Mouse (Mus musculus): ENCODE measurements around the gene Calcoco2. TPM values are rescaled to one million over a fixed set of nuclear protein-coding genes. Genes with fewer than 3 reads are reported as not detected.

Gene Calcoco2
- polyA plus RNA-seq, 1 experiment from 2014 or later = not detected

DNA sequence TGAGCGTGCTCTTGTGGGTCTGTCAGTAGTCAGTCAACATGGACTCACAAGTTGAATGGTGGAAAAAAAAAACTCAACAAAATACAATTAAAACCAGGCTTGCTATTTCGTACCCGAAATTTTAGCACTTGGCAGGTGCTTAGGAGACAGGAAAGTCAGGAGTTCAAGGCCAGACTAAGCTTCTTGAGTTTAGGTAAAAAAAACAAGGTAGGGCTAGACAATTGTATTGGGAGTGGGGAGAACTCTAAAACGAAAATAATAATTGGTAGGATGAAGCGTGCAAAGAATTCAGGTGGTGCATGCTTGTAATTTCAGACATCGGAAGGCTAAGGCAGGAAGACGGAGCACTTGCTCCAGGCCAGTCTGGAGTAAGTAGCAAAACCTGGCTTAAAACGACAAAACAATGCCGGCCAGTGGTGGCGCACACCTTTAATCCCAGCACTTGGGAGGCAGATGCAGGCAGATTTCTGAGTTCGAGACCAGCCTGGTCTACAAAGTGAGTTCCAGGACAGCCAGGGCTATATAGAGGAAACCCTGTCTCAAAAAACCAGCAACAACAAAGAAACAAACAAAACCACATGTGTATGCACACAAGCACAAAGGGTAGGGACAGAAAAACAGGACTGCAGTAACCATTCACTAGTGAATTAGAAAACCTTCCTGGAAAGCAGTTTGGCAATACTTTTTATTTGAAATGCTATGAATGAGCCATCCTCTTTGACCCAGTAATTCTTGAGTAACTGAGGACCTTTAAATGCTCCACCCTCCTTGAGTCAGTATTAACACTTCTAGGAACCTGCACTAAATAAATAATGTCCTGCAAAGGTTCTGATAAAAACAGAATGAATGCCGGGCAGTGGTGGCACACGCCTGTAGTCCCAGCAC lies 35.3 kb downstream of the Calcoco2 start:
- 63% methylated on average over 13 of the region's 13 CpGs for WGBS
- Histone ChIP-seq H3K27me3 (no peaks in the 10 kb centered on the region), H3K4me1 (peaks cover 19% of the 10 kb centered on the region), H3K9me3 (no peaks in the 10 kb centered on the region), H3K9ac (no peak overlapping the region), H3K36me3 (peaks cover 15% of the 10 kb centered on the region), H3K27ac (peak overlapping the region; percentile 81), H3K4me3 (peak overlapping the region; percentile 40), H3K4me2 (peak overlapping the region; percentile 49)
- ATAC-seq (ENCODE audit: insufficient number of reproducible peaks, low FRiP score, low TSS enrichment, low read depth) = no peak

DNA sequence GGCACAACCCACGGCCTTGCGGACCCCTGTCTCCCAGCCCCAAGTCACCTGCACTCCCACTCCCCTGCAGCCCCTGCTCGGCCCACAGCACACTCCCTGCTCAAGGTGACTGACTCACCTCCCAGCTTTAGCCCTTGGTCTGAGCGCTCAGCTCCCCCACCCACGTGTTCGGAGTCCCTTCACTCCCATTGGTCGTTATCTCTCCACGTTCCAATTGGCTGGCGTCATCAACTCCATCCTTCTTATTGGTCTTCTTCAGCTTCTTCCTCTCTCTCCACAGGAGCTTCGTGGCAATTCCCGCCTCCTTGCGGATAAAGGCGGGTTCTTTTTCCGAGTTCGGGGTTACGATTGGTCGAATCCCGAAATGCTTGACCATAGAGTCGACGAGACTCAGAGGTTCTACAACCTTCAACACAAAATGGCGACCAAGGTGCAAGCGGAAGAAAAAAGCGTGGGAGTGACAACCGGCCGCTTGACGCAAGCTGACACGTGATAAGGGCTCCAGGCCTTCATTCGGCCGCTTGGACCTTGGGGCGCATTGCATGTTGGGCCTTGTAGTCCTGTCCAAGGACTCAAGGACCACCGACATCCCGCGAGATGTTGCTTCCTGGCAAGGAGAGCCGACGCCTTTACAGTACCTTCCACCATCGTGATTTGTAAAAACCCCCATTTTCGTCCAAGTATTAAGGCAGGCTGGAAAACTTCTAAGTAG lies 36.1 kb downstream of the Calcoco2 start, which contains the start of gene Atp5g1:
Gene Atp5g1 (minus strand): TSS at position 162 of the 712 bp plus-strand sequence.
- peak within 1 kb of the TSS; percentile 81 for H3K27ac ChIP-seq
- H3K9me3 ChIP-seq = no peaks in the 10 kb centered on the region
- WGBS = under 1% methylated on average over 37 of the region's 37 CpGs
- no peaks in the 10 kb centered on the region for H3K27me3 ChIP-seq
- peaks cover 23% of the 10 kb centered on the region for H3K36me3 ChIP-seq
- H3K4me3 ChIP-seq = peak within 1 kb of the TSS; percentile 78
- peak within 1 kb of the TSS; percentile 79 for H3K9ac ChIP-seq
- ATAC-seq (ENCODE audit: insufficient number of reproducible peaks, low FRiP score, low TSS enrichment, low read depth) = peak; percentile 98
- peaks cover 19% of the 10 kb centered on the region for H3K4me1 ChIP-seq
- H3K4me2 ChIP-seq = peak within 1 kb of the TSS; percentile 79

DNA sequence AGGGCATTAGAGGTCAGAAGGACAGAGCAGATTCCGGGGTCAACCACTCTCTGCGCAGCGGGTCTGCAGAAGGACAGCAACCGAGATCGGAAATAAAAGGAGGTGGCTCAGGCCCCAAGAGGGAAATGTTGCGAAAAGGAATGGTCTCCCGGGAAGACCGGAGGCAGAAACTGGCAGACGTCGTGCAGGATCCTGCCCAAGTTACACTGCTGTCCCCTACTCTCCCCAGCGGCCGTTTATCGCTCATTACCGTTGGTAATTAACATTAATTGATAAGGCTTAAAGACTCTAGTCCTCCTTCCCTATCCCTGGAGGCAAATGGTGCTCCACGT lies 36.6 kb downstream of the Calcoco2 start:
- Histone ChIP-seq H3K27ac (peak overlapping the region; percentile 76), H3K4me1 (peaks cover 19% of the 10 kb centered on the region), H3K4me2 (peak overlapping the region; percentile 79), H3K9ac (peak overlapping the region; percentile 79), H3K9me3 (no peaks in the 10 kb centered on the region), H3K36me3 (peaks cover 28% of the 10 kb centered on the region), H3K27me3 (no peaks in the 10 kb centered on the region), H3K4me3 (peak overlapping the region; percentile 78)
- WGBS = under 1% methylated on average over 15 of the region's 15 CpGs
- no peak for ATAC-seq (ENCODE audit: insufficient number of reproducible peaks, low FRiP score, low TSS enrichment, low read depth)

DNA sequence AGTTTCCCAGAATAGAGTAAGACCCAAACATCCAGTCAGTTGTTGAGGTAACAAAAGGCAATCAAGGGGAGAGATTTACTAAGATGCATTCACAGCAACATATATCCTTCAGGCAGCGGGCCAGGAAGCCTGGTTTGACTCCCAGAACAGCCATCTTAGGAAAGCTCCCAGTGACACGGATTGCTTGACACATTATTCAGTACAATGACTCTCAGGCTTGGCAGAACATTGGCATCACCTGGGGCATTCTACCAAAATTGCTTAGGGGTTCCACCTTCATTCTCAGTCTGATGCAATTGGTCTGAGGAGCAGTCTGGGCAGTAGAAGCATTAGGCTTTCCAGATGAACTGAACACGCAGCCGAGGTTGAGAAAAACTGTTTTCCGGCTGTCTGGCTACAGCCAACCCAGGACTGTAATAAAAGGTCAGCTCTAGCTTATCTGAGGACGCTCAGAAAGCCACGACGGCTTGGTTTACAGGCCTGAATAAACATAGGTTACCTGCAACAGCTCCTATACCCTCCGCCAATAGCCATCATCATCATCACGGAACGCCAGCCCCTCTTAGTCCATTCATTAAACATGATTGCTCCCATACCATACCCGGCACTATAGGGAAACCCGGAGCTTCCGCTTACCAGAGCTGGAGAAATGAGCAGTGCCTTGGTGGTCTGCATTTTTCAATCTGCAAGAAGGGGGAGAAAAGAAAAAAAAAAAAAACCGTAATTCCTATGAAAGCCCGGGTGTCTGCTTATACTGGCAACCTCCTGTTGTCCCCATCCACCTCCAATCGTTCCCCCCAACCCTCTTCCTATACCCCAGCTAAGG lies 37.2 kb downstream of the Calcoco2 start:
- Histone ChIP-seq H3K4me1 (peaks cover 19% of the 10 kb centered on the region), H3K9ac (peak overlapping the region; percentile 79), H3K36me3 (peaks cover 31% of the 10 kb centered on the region), H3K4me2 (peak overlapping the region; percentile 79), H3K4me3 (peak overlapping the region; percentile 78), H3K27me3 (no peaks in the 10 kb centered on the region), H3K27ac (peak overlapping the region; percentile 76), H3K9me3 (no peaks in the 10 kb centered on the region)
- WGBS = 11% methylated on average over 17 of the region's 17 CpGs
- ATAC-seq (ENCODE audit: insufficient number of reproducible peaks, low FRiP score, low TSS enrichment, low read depth) = no peak

DNA sequence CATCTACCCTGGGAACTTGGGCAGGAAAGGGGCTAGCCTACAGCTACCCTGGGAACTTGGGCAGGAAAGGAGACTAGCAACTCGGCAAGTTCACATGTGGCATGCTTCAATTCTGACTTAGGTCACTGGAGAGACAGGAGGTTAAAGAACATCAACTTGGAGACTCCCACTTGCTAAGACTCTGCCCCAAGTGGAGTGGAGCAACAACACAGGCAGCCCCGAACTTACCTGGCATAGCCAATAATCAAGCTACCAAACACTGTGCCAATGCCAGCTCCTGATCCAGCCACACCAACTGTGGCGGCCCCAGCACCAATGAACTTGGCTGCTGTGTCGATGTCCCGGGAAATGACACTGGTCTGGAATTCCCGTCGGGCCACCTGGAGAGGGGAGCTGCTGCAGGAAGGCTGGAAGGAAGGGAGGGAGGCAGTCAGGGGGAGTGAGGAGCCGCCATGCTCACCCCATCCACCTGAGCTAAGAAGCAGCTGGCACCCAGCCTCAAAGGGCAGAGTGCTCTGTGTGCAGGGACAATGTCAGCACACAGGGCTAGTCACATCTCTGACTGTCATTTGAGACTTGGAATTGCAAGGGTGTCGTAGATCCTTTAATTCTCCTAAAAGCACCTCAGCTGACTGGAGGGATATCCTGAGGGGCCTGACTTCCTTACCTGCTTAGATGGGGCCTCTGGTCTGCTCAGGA lies 38.3 kb downstream of the Calcoco2 start:
- Histone ChIP-seq H3K27ac (no peak overlapping the region), H3K4me3 (no peak overlapping the region), H3K4me2 (peak overlapping the region; percentile 79; the same call in 1 of the 2 replicates), H3K9me3 (no peaks in the 10 kb centered on the region), H3K27me3 (no peaks in the 10 kb centered on the region), H3K9ac (0 out of 2 replicates have a peak overlapping the region, but pooled peaks have one; percentile 1), H3K4me1 (peaks cover 19% of the 10 kb centered on the region), H3K36me3 (peaks cover 31% of the 10 kb centered on the region)
- ATAC-seq (ENCODE audit: insufficient number of reproducible peaks, low FRiP score, low TSS enrichment, low read depth) = no peak
- WGBS = 79% methylated on average over 9 of the region's 9 CpGs

DNA sequence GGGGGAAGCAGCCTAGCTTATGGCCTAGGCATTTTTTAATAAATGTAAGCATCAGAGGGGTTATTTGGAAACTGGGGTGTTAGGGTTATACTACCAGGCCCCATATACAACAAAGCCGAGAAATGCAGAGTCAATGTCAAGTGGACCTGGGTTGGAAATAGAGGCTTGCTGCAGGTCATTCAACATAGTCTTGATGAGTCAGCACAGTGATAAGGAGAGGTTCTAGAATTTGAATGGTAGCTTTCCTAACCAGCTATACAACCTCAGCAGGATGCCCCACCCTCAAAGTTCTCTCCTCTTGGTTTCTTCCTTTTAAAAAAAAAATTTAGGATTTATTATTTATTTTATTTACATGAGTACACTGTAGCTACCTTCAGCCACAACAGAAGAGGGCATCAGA lies 40.8 kb downstream of the Calcoco2 start:
- Histone ChIP-seq H3K27me3 (no peaks in the 10 kb centered on the region), H3K27ac (no peak overlapping the region), H3K4me1 (peaks cover 16% of the 10 kb centered on the region), H3K9me3 (no peaks in the 10 kb centered on the region), H3K4me3 (no peak overlapping the region), H3K4me2 (no peak overlapping the region), H3K9ac (no peak overlapping the region), H3K36me3 (peaks cover 31% of the 10 kb centered on the region)
- 94% methylated on average over 1 of the region's 1 CpGs for WGBS
- ATAC-seq (ENCODE audit: insufficient number of reproducible peaks, low FRiP score, low TSS enrichment, low read depth) = no peak

DNA sequence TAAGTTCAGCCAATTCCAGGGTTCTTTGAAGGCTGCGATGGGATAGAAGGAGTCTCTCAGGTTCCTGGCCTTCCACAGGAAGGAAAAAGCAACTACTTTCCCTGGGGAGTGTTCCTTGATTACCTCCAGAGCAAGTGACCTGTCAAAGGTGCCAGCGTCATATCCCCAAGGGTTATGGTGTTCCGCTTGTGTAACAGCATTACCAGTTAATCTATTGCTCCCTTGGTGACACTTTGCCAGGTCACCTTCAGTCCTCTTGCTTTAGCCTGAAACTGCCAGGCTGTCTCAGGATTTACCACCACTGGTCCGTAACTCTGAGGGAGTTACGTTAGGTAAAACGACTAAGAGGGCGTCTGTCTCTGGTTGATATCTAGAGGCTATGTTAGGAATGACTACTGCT lies 41.4 kb downstream of the Calcoco2 start:
- H3K9me3 ChIP-seq = no peaks in the 10 kb centered on the region
- peaks cover 19% of the 10 kb centered on the region for H3K4me1 ChIP-seq
- H3K4me3 ChIP-seq = no peak overlapping the region
- no peak overlapping the region for H3K4me2 ChIP-seq
- no peak for ATAC-seq (ENCODE audit: insufficient number of reproducible peaks, low FRiP score, low TSS enrichment, low read depth)
- H3K9ac ChIP-seq = no peak overlapping the region
- no peaks in the 10 kb centered on the region for H3K27me3 ChIP-seq
- H3K36me3 ChIP-seq = peaks cover 31% of the 10 kb centered on the region
- 88% methylated on average over 7 of the region's 7 CpGs for WGBS
- no peak overlapping the region for H3K27ac ChIP-seq

DNA sequence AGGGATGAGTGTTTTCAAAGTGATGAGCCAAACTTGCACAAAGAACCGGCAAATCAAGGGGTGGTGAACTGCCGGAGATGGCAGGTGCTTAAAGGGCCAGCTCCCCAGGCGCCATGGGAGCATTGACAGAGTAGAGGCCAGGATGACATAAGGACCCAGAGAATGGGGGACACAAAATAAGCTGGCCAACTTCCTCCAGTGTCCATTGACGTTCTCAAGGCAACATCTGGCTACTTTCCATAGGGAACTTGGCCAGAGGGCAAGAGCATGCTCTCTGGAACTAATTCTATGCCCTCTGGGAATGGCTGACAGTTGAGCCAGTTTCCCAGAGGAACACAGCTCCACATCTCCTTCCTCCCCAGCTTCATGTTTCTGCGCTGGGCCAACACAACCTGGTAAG lies 43.5 kb downstream of the Calcoco2 start:
- Histone ChIP-seq H3K4me2 (no peak overlapping the region), H3K4me1 (peaks cover 16% of the 10 kb centered on the region), H3K36me3 (peaks cover 24% of the 10 kb centered on the region), H3K27ac (no peak overlapping the region), H3K27me3 (no peaks in the 10 kb centered on the region), H3K9ac (no peak overlapping the region), H3K9me3 (no peaks in the 10 kb centered on the region), H3K4me3 (no peak overlapping the region)
- ATAC-seq (ENCODE audit: insufficient number of reproducible peaks, low FRiP score, low TSS enrichment, low read depth) = no peak
- WGBS = 66% methylated on average over 5 of the region's 5 CpGs

DNA sequence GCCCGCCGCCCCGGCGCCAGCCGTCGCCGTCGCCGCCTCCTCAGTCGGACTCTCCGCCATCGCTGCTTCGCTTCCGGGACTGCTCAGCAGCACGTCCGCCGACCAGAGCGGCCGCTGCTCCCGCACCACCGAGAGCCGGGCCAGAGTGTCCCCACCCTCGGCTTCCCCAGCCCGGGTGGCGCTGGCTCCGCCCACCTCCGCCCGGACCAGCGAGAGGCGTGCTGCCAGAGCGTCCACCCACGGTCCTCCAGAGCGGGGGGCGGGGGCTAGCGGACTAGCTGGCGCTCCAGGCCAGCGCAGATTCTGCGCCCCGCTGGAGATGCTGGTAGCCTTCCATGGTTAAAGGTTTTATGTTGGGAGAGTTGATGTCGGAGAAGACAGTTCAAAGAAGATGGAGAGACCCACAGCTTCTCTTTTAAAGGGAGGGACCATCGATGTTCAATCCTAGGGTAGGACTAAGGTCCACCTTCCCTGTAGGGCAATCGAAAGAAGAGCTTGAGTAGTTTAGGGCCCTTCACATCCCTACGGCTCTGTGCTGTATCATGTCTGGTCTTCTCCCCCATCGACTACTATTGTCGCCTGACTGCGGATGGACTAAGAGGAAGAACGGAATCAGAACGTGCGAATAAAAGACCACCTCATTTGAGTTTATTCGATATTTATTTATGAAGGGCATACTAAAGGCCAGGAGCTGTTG lies 46.4 kb downstream of the Calcoco2 start, which contains the start of gene Ube2z:
Gene Ube2z (minus strand): TSS at position 174 of the 697 bp plus-strand sequence.
- Histone ChIP-seq H3K4me3 (peak within 1 kb of the TSS; percentile 94), H3K36me3 (peaks cover 15% of the 10 kb centered on the region), H3K27ac (peak within 1 kb of the TSS; percentile 86), H3K4me1 (peaks cover 24% of the 10 kb centered on the region), H3K4me2 (peak within 1 kb of the TSS; percentile 73), H3K27me3 (no peaks in the 10 kb centered on the region), H3K9ac (peak within 1 kb of the TSS; percentile 91), H3K9me3 (no peaks in the 10 kb centered on the region)
- 3% methylated on average over 50 of the region's 50 CpGs for WGBS
- ATAC-seq (ENCODE audit: insufficient number of reproducible peaks, low FRiP score, low TSS enrichment, low read depth) = peak; percentile 98

DNA sequence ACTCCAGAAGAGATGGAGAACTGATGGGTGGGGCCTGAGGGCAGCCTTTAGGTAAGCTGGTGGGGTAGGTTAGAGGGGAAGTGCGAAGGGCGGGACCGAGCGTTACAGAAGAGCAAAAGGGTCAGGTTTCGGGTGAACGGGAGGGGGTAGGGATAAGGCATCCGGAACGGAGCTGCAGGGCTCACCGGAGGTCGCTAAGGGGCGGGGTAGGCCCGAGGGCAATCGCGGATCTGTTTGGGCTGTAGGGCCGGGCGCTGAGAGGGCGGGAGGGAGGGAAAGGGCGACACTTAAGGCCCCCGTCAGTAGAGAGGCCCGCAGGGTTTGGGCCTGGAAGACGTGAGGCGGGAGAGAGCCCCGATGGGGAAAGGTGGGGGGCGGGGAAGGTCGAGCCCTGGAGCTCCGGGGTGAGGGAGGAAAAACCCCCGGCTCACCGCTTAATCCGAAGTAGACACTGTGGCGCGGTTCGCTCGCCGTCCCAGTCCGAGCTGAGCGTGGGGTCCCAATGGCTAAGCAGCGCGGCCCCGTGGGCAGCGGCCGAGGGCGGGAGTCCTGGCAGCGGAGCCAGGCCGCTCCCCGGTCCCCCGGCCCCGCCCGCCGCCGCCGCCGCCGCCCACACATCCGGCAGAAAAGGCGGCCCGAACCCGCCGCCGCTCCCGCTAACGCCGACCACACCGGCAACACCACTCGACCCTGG lies 47.1 kb downstream of the Calcoco2 start:
- under 1% methylated on average over 38 of the region's 64 CpGs for WGBS
- H3K4me1 ChIP-seq = peaks cover 24% of the 10 kb centered on the region
- ATAC-seq (ENCODE audit: insufficient number of reproducible peaks, low FRiP score, low TSS enrichment, low read depth) = peak; percentile 58
- no peaks in the 10 kb centered on the region for H3K9me3 ChIP-seq
- H3K4me3 ChIP-seq = peak overlapping the region; percentile 94
- H3K27ac ChIP-seq = peak overlapping the region; percentile 86
- no peaks in the 10 kb centered on the region for H3K27me3 ChIP-seq
- H3K4me2 ChIP-seq = peak overlapping the region; percentile 73
- H3K36me3 ChIP-seq = peaks cover 16% of the 10 kb centered on the region
- peak overlapping the region; percentile 91 for H3K9ac ChIP-seq
